Mouse (Mus musculus): ENCODE data around the gene Txnrd1.

The Txnrd1 gene

DNA sequence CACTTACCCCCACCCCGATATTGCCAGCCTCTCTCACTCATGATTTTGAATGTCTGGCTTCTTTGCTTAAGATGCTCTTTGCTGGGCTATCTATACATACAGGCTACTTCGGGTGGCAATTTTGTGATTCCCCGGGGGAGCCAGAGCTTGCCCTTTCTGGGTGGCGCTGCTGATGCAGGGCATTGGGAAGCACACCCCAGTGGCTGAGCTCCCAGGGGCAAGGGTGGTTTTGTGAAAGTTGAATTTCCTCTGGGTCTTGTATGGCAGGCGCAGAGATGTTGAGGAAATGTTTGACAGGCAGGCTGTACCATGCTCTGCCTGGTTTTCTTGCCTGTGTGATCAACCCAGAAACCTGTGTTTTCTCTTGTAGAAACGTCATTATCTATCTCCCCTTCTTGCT, 15.1 kb upstream of the Txnrd1 start:
- DNase-seq = no peak

DNA sequence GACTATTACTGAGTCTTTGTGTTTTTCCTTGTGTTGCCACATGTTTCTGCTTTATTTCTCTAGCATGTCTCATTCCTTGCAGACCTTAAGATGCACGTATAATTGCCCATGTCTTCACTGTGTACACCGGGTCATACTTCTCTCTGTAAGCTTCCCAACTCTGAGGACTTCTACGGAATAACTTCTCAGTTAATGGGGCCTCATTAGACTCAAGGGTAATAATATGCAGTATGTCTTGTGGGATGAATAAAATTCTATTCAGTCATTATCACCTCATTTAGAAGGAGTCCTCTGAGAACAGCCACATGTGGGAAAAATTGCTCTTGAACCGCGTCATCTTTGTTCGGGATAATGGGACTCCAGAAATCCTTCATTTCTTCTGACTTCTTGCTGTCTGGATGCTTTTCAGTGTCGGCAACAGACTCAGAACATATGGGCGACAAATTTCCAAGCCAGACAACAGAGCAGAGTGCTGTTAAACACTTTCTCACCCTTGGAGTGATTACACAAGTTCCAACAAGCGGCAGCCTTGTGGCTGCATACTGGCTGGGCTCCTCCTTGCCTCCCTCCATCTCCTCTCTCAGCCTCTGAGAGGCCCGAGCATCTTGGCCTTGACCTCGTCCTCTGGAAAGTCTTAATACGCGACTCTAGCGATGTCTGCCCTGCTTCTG, 10.5 kb upstream of the Txnrd1 start:
- DNase-seq = no peak

DNA sequence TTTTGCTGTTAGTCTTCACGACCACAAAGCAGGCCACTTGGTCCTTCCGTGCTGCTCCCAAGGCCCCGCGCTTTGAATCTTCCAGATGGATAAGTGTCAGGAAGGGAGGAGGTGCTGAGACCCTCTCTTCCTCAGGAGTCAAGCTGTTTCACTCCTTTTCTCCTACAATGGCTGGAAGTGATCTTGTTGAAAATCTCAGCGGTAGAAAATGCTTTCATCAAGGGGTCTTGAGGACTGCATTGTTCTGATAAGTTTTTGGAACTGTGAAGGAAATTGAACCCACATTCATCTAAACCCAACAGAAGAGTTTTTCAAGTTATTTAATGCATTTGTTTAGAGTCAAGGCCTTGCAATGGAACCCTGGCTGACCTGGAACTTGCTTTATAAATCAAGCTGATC, 10.0 kb upstream of the Txnrd1 start:
- DNase-seq = no peak

DNA sequence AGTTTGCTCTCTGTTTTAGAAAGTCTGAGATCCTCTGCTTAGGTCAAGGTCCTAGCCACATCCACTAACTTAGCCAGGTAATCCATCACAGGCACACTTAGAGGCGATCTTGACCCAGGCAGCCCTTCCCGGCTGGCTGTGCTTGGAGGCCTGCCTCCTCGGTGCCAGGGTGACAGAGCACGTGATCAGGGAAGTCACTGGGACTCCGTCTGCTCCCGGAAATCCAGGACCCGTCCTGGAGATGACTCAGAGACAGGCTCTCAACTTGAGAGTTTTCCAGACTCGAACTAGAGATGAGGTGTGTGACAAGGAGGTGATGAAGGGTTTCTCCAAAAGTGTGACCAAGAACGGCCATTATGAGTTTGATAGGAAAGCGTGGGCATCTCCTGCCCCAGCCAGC, 9.2 kb upstream of the Txnrd1 start:
- DNase-seq = no peak

DNA sequence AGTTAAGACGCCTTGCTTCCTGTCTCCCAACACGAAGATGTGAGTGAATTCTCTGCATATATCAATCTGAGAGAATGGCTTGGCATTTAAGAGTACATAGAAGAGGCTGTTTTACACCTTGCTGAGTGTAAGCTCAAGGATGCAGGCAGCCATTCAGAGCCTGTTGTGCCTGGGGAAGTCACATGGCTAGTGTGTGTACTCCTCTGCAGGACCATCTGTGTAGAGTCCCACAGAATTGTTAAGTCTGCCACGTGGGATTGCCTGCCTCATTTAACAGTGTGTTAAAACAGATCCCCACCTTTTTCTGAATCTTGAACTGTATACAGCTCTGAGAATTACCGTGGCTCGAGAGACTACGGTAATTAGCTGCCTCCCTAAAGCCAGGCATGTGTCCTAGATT, 7.2 kb upstream of the Txnrd1 start:
- DNase-seq = no peak

DNA sequence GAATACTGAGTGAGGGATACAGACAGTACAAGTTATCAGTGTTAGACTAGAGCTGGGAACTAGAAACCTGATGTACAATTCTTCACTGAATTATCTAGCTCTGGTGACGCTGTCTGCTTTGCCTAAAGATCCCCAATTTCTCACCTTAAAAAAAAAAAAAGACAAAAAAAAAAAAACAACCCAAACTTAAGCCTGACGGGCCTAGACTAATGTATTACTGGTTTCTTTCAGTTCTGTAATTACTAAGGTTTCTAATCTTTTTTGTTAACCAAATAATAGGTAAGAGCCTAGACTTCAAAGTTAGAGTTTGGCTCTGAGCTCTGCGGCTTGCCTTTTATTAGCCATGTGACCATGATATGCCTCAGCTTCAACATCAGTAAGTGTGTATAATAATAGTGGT, 2.1 kb downstream of the Txnrd1 start:
- DNase-seq = no peak

DNA sequence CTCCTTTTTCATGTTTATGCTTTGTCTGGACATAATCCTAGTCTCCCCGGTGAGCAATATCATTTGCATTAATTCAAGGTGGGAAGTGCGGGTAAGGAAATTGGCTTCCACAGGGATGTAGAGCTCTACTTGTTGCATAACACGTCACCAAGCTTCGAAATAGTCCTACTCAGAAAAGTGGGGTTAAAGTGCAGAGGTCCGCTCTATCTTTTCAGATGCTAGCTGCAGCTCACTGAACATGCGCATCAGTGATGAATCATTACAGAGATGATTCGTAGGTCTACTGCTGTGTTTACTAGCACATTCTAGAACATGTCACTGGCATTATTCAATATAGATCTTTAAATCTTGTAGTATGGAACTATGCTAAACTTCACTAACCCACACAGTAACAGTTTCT, 4.6 kb downstream of the Txnrd1 start:
- DNase-seq = no peak

DNA sequence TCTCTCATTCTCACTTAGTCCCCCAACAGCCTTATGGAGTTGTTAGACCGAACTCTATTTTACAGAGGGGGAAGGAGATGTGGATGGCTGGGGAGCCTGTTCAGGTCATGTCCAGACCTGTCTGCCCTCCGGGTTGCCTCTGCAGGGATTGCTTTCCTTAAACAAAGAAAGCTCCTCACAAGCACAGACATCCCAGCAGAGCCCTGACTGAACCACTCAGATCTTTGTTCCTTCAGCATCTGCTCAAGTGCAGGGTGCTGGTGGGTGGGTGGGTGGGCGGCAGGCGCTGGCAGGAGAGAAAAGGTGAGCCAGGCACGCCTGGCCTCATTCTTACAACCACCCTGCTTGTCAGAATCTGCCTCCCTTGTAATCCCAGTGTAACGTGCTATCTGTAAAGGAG, 10.3 kb downstream of the Txnrd1 start:
- no peak for DNase-seq

DNA sequence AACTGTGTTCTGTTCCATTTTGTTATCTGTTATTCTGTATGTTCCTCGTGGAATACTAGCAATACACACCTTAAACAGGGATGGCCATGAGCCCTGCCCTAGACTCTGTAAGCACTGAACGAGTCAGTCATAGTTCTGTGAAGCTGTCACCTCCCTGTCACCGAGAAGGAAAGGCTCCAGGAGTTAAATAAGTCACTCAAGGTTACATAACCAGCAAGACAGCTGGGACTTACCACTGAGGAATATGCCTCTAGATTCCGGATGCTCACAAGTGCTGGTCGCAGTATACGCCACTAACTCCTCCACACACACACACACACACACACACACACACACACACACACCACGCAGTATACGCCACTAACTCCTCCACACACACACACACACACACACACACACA, 11.0 kb downstream of the Txnrd1 start:
- no peak for DNase-seq

DNA sequence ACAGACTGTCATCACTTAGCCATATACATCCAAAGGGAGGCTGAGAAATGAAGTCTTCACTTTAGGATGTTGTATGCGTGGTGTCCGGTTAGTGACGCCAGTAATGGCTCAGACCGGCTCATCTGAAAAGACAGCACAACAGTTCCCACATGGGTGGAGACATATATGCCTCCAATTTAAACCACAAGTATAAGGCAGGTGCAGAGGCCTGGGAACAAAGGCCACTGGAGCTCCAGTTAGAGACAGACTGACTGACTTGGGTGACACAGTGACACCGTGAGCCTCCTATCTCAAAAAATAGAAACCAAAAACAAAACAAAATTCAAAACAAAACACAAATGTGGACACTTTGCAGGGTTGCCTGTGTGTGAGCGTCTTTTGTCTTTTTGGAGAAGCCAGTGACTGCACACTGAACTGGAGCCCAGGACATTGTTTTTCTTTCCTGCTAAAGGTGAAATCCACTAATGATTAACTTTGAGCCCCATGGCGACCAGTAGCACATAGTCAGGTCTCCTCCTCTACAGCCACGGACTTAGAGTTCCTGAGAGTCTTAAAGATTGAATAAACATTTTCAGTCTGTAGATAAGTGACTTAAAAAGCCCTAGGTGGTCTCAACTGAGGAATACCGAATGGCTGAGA, 14.2 kb downstream of the Txnrd1 start:
- peak; percentile 4 for DNase-seq

DNA sequence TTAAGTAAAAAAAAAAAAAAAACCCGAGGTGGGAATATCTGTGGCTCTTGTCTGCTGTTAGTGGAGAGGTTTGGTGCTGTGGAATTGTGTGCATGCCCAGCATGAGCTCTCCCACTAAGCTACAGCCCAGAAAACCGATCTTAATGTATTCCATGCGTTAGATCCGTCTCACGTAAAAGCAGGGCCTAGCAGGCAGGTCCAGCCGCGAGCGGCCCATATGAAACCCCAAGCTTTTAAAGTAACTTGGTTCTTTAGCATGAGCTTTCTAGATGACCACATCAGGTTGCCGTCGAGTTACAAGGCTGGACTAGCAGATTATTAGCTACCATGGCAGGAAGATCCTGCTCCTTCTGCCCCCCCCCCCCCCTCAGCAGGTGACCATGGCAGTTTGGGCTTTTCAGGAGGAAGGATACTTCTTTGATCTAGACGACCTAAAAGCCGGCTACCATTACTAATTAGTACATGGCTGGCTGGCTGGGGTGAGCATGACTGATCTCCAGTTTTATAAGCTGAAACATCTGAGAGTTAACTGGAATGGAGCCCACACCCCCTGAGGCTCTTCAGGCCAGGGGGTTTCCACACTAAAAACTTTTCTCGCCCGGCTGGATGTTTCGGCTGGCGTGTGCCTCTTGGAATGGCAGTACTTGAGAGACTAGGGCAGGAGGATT, 16.1 kb downstream of the Txnrd1 start:
- DNase-seq = no peak

DNA sequence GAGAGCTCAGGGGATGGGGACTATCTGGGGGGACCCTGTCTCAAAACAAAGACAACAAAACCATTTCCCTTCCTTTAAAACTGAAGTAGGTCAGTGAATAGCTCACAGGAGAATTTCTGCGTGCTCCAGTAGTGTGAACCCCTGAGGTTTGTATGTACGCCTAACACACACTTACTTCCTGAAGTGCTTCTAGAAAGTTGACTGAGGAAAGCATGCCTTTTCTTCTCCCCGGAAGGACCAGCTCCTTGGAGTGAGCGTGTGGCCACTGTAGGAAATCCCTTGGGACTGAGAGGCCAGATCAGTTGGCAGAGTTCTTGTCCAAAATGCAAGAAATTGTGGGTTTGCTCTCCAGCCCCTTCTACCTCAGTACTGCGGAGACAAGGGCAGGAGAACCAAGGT, 16.6 kb downstream of the Txnrd1 start:
- no peak for DNase-seq

DNA sequence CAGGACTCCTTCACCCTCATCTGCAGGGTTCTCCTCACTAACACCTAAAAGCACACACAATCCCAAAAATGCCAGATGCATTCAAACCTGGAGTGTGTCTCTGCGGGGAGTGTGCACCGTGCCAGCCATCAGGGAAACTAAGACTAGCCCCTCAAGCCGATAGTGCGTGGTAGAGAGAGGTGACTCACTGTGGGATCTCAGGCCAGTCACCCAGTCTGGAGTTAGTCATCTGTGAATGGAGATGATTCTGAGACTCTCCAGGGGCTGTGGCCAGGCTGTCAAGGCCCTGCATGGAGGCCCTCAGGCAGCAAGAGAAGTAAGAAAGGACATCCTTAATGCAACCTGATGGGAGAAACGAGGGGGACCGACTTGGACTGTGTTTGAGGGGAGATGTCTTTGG, 18.0 kb downstream of the Txnrd1 start:
- no peak for DNase-seq

DNA sequence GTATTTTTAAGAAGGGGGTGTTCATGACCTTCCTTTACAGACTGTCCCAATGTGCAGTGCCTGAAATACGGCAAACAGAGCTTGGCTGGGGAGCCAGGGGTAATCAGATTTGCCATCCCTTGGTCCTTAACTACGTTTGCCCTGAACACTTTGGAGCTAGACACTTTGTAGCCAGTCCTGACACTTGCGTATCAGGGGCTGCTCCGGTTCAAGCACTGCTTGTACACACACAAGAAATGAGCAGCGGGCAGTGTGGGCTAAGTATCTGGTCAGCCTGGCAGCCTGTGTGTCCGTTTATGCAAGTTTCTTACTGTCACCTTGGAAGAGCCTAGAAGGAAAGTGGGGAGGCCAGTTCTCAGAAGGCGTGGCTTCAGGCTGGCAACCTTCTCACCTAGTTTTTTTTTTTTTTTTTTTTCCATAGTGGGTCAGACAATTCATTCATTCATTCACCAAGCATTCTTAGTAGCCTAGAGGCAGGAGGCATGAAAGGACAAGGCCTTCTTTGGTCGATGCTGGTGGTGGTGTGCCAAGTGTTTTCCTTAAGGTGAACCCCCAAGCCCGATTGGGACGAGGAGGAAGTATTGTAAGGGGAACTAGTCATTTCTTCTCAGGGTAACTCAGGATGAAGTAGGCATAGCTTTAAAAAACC, 24.4 kb downstream of the Txnrd1 start:
- no peak for DNase-seq

DNA sequence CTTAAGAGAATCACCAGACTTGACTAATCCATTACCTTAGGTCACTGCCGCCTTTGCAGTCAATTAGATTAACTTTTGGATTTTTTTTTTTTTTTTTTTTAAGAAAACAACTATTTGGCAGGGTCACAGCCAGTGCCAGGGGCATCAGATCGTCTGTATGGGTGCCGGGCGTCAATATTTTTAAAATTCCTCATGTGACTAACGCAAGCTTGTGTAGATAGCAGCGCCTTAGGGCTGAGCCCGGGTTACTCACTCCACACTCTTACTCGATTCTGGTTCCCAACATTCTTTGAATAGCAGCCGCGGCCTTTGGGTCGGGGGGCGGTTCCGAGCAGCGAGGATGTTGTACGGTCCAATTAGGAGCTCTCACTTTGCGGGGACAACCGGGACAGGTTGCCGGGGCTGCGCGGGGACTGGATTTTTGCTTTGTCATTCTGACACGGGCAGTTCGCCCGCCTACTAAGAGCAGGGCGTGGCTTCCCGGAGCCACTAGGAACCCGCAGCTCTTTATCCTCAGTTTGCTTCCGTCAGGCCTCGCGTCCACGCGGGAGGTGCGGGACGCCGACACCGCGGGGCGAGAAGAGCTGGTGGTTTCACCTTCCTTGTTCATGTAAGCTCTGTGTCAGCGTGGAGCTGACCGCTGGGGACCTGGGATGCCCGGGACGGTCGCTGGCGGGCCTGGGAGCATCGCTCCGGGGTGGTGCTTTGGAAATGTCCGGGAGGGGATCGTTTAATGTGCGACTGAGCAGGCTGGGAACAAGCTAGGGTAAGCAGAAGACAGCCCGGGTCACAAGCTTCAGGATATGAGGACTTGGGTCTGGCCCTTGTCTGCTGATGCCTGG, 25.2 kb downstream of the Txnrd1 start:
- DNase-seq = peak; percentile 87

DNA sequence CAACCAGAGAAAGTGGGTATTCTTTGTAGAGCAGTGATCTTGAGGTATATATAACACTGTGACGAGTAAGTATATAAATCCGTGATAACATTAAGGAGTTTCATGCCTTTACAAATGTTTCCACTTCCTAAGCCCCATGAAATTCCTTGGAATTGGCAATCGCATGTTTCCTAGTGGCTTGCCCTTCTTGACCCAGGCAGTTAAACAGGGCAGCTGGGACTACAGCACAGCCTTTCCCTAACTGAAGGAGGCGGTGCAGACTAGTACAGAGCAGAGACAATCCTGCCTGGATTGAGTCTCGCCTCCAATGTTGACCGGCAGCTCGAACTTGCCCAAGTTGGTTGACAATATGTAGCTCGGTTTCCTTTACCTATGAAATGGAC, 25.8 kb downstream of the Txnrd1 start:
- DNase-seq = peak; percentile 38

DNA sequence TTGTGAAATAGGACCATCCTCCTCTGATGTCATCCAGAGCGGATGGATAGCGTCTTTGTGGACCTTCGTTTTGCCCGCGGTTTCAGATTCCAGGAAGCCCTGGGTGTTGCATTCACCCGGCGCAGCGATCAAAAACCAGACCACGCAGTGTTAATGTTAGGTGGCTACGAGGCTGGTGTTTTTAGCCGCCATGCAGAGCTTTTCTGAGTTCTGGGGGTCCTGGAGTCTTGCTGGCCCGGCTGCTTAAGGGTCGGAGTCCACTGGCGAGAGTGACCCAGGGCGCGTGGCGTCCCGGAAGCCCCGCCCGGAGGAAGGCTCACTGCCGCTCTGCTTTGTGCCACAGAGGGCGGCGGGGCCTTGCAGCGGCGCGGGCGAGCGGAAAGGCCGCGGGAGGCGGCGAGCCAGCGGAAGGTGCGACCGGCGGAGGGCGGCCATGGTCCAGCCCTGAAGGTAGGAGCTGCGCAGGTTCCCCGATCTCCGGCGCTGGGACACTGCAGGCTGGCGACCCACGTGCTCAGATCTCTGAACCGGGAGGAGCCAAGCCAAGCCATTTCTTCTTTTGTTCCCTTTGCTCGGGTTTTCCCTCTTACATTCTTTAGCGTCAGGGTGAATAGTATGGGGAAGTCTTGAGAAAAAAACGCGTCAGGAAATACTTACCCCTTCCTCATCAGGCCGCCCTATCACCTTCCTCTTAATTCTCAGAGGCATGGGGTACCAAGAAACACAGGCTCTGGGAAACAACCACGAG, 26.6 kb downstream of the Txnrd1 start:
- peak; percentile 75 for DNase-seq

DNA sequence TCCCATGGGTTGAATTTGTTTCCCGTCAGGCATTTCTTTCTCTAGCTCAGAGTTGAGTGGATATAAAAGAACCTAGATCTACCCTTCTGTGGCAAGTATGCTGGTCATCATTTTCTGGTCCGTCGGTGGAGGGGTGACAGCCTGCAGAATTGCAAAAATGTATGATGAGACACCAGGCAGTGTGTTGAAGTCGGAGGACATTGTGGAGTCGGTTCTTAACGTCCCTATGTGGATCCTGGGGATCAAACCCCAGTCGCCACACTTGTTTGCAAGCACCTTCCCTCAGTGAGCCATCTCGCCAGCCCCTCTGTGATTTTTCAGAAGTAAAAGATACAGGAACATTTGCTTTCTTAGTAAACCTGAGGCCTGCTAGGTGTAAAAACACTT, 27.2 kb downstream of the Txnrd1 start:
- peak; percentile 36 for DNase-seq

DNA sequence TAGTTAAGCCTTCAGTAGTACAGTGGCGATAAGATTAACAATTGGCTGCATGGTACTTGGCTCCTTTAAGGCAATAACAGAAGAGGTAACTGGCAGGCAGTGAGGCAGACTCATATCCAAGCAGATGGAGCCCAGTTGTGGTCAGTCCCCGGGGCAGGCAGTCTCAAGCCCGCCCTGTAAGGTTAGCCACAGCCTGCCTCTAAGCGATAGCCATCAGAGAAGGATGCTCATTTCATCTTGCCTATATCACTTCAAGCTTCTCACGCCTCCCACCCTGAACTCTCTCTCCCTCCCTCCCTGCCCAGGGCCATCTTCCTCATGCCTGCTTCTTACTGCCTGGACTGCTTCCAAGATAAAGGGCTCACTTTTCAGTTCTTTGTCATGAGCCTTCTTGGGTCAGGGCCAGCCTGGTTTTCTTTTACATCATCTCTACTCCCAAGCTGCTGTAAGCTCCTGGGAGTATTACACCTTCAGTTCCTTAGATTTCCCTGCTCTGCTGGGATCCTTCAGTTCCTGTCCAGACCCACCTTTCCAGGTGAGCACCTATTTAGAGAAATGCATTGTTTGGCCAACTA, 29.4 kb downstream of the Txnrd1 start:
- no peak for DNase-seq

DNA sequence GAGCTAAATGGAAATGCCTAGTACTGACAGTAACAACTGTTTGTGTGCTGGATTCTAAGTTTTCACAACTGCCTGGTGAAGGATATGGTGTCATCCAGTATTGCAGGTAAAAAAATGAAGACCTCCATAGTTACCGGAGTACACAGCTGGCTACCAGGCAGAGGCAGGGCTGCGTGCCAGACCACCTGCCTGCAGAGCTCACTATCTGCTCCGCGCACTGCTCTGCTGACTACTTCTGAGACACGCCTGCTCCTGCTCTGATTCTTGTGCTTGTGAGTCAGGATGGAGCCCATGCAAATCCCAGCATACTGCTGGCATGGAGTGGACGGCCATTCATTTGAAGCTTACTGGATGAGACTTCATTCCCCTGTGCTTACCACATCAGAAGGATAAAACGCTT, 30.1 kb downstream of the Txnrd1 start:
- peak; percentile 59 for DNase-seq

DNA sequence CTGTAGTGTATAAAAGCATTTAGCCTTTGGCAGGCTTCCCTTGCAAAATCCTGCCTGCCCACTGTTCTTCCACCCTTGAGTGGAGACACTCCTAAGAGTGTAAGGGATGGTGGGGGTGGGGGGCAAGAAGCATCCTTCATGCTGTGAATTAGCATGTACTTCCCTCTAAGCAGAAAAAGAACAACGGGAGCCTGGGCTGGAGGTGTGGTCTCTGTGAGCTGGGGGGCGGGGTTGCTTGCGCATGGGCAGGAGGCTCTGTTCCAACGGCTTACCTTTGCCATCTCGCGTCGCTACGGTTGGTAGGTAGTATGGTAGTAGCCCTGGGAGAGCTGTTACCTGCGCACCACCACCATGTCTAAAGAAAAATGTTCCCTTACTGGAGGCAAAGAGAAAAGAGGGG, 32.6 kb downstream of the Txnrd1 start, which contains the start of gene Eid3:
Eid3 (plus strand) TSS at position 271 of the 400 bp plus-strand sequence.
- no peak for DNase-seq

DNA sequence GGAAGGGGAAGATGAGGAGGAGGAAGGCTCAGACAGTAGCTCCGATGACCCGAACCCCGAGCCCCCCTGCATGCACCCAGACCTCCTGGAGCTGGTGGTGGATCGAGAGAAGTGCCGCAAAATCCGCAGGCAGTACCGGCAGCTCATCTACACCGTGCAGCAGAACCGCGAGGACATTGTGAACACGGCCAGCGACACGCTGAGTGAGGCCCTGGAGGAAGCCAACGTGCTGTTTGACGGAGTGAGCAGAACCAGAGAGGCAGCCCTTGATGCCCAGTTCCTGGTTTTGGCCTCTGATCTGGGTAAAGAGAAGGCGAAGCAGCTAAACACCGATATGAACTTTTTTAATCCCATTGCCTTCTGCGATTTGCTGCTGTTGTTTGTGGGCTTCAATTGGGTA, 33.1 kb downstream of the Txnrd1 start:
- DNase-seq = no peak
